Mouse (Mus musculus): ENCODE data around the gene Sh3gl1. TPM values are rescaled to one million over a fixed set of nuclear protein-coding genes. Genes with fewer than 3 reads are reported as not detected.
"Not testable (repeated sequence)": the region's sequence is repeated elsewhere in the genome, so short reads cannot be mapped to it uniquely, and the experiment has no call there.

Gene Sh3gl1
- 108 and 111 TPM in 2 replicates for polyA plus RNA-seq (2015; fragmentation: Nextera tagmentation; extraction: Ambion mirVana)

DNA sequence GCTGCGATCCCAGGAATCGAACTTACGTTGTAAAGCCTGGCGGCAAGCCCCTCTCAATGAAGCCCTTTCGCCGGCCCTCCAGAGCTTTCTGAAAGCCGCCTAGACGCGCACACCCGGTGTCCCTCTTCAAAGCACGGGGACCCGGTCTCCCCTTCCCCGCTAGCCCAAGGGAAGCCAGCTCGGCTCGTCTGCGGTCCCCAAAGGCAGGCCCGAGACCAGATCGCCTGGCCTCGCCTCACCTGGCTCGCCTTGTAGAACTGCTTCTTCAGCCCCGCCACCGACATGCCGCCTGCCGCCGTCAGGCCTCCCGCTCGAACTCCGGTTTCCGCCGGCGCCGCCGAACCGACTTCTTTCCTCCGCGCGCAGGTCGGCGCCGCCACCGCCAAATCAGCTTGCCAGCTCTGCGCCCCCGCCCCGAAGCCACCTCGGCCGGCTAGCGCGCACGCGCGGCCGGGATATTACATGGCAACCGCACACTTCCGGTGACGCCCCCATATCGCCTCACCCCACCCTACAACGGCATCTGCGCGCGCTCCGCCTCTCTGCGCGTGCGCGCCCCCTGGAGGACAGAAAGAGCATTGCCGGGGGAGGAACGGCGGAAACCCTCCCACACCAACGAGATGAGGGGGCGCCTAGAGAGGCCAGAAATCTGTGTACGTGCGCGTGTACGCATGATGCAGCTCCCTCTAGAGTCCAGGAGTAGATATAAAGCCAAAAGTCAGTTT lies at the start of gene Sh3gl1:
Sh3gl1 (minus strand) TSS at position 460 of the 725 bp plus-strand sequence.
- Histone ChIP-seq H3K9me3 (no peaks in the 10 kb centered on the region), H3K27me3 (no peaks in the 10 kb centered on the region), H3K4me2 (peak within 1 kb of the TSS; percentile 62), H3K9ac (peak within 1 kb of the TSS; percentile 98), H3K36me3 (peaks cover 6% of the 10 kb centered on the region; the same call in 1 of the 2 replicates), H3K27ac (replicated peaks) (peak within 1 kb of the TSS; percentile 91), H3K4me1 (replicated peaks) (peaks cover 48% of the 10 kb centered on the region), H3K4me3 (peak within 1 kb of the TSS; percentile 99)
- under 1% methylated on average over 74 of the region's 74 CpGs for WGBS
- ATAC-seq (ENCODE audit: low FRiP score, low read depth), result peak; percentile 91

DNA sequence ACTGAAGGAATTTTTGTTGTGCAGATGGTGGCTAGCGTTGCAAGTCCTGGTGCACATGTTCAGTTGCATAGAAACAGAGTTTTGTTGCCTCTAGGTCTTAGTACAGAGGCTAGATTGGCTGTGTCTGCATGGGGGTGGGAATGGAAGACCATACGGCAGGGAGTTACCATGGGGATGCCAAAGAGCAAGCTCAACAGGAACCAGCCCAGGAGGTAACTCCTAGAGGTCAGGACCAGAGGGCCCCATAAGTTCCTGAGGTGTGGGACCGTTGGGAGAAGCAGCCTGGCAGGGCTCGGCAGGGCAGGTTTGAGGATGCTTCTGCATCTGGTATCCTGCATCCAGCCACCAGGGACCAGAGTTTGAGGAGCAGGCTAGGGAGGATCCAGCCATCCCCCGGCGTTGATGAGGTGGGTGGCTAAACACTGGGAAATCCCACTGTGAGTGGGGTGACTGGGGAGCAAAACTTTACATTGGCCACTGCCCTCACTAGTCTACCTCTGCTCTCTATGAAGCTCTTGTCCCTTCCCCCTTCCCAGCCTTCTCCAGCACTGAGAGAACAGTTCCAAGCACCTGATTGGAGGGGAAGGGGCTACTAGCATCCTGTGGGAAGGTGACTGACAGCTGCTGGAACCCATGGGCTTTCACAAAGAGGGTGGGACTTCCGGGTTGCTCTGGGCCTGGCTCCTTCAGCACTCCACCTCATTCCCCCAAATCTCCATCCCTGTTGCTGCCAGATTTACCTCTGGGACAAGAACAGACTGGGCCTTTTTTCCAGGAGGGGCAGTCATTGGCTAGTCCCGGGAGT lies 44.5 kb upstream of the Sh3gl1 start:
- peaks cover 2% of the 10 kb centered on the region; the same call in 1 of the 2 replicates for H3K36me3 ChIP-seq
- H3K4me2 ChIP-seq, result peak overlapping the region; percentile 78
- 5% methylated on average over 8 of the region's 8 CpGs for WGBS
- peak overlapping the region; percentile 30; the same call in 1 of the 2 replicates for H3K27ac ChIP-seq (replicated peaks)
- peaks cover 38% of the 10 kb centered on the region for H3K4me1 ChIP-seq (replicated peaks)
- peak; percentile 25 for ATAC-seq (ENCODE audit: low FRiP score, low read depth)
- peak overlapping the region; percentile 65 for H3K4me3 ChIP-seq
- H3K9me3 ChIP-seq, result no peaks in the 10 kb centered on the region
- H3K9ac ChIP-seq, result peak overlapping the region; percentile 65
- no peaks in the 10 kb centered on the region for H3K27me3 ChIP-seq

DNA sequence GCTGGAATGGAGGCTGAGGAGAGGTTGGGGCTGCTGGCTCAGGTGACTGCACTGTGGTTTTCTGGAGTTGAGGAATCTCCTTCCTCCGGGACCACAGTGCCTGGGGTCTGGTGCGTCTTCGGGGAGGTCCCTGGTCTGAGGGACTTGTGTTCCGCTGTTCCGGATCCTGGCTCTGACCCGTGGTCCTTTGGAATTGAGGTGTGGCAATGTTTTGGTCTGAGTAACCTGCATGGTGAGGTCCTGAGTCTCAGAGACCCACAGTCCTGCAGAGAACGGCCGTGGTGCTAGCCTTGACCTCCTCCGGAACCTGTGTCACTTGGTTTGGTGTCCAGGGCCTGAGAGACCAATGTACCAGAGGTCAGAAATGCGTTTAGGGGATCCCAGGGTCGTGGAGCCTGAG lies 43.5 kb upstream of the Sh3gl1 start:
- Histone ChIP-seq H3K4me1 (replicated peaks) (peaks cover 44% of the 10 kb centered on the region), H3K9ac (peak overlapping the region; percentile 65), H3K27ac (replicated peaks) (peak overlapping the region; percentile 63), H3K4me2 (peak overlapping the region; percentile 78), H3K4me3 (peak overlapping the region; percentile 65), H3K36me3 (peaks cover 2% of the 10 kb centered on the region; the same call in 1 of the 2 replicates), H3K27me3 (no peaks in the 10 kb centered on the region), H3K9me3 (no peaks in the 10 kb centered on the region)
- WGBS, result 3% methylated on average over 11 of the region's 11 CpGs
- ATAC-seq (ENCODE audit: low FRiP score, low read depth), result no peak

DNA sequence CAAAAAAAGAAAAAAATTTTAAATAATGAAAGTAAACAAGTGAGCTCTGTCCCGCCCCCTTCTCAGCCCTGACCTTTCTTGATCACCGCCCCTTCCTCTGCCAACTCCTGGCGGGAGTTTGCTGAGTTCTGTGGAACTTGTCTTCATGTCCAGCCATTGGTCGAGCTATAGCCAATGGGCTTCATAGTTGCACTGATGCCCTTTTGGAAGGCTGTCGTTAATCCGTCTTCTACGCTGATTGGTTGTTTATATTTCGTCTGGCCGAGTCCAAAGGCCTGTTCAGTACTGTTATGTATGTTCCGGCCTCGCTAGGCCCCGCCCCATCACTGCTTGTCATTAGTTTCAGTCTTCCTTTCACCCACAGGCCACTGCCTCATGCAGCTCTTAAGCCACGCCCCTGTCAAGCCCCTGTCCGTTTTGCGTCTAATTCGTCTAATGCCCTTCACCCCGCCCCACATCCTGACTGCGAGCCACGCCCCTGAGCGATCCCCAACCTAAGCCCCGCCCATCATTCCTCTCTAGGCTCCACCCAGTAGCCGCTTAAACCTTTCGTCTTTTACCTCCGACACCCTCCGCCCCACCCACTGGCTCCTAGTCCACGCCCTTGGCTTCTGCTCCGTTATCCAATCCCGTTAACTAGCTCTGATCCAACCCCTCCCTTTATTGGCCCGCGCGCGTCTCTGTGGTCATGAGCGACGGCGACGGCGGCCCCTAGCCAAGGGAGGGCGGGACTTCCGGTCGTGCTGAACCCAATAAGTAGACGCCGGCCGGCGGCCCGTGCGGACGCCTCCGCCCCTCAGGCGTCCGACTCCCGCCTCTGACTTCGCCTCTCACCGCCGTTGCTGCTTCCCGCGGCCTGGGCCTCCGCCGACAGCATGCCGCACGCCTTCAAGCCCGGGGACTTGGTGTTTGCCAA lies 42.7 kb upstream of the Sh3gl1 start, which contains the start of gene Hdgfl2:
Hdgfl2 (plus strand) TSS at position 755 of the 916 bp plus-strand sequence.
- peaks cover 47% of the 10 kb centered on the region for H3K4me1 ChIP-seq (replicated peaks)
- peak within 1 kb of the TSS; percentile 65 for H3K4me3 ChIP-seq
- no peaks in the 10 kb centered on the region for H3K9me3 ChIP-seq
- WGBS, result under 1% methylated on average over 60 of the region's 61 CpGs
- peak; percentile 94 for ATAC-seq (ENCODE audit: low FRiP score, low read depth)
- H3K27ac ChIP-seq (replicated peaks), result peak within 1 kb of the TSS; percentile 79
- H3K36me3 ChIP-seq, result peaks cover 2% of the 10 kb centered on the region; the same call in 1 of the 2 replicates
- peak within 1 kb of the TSS; percentile 65 for H3K9ac ChIP-seq
- H3K27me3 ChIP-seq, result no peaks in the 10 kb centered on the region
- H3K4me2 ChIP-seq, result peak within 1 kb of the TSS; percentile 78

DNA sequence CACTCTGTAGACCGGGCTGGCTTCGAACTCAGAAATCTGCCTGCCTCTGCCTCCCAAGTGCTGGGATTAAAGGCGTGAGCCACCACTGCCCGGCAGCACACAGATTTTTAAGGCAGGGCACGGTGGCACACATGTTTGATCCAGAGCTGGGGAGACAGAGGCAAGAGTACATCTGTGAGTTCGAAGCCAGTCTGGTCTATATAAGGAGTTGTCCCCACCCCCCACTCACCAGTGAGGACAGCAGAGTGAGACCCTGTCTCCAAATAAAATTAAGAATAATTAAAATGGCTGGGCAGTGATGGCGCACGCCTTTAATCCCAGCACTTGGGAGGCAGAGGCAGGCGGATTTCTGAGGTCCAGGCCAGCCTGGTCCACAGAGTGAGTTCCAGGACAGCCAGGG lies 41.9 kb upstream of the Sh3gl1 start:
- Histone ChIP-seq H3K4me1 (replicated peaks) (peaks cover 54% of the 10 kb centered on the region), H3K27ac (replicated peaks) (peak overlapping the region; percentile 79)
- not testable (repeated sequence) for H3K36me3 ChIP-seq

DNA sequence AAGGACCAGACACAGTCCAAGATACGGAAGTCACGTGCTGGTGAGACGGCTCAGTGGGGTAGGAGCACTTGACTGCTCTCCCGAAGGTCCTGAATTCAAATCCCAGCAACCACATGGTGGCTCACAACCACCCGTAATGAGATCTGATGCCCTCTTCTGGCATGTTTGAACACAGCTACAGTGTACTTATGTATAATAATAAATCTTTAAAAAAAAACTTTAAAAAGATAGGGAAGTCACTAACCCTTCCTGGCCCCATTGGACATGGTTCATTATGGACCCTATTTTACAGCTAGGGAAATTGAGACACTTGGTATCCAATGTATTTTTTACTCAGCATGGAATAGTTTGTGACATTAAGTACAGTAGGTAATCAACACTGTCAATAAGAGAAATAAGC lies 41.1 kb upstream of the Sh3gl1 start:
- Histone ChIP-seq H3K4me3 (no peak overlapping the region), H3K36me3 (peaks cover 11% of the 10 kb centered on the region)
- WGBS, result 93% methylated on average over 5 of the region's 5 CpGs

More for the DNA sequence above, 41.9 kb upstream of the Sh3gl1 start:
- WGBS, result 65% methylated on average over 9 of the region's 9 CpGs
- H3K9me3 ChIP-seq; H3K9ac ChIP-seq; H3K27me3 ChIP-seq; ATAC-seq (ENCODE audit: low FRiP score, low read depth): not testable (repeated sequence)
- peak overlapping the region; percentile 78 for H3K4me2 ChIP-seq
- peak overlapping the region; percentile 65 for H3K4me3 ChIP-seq

DNA sequence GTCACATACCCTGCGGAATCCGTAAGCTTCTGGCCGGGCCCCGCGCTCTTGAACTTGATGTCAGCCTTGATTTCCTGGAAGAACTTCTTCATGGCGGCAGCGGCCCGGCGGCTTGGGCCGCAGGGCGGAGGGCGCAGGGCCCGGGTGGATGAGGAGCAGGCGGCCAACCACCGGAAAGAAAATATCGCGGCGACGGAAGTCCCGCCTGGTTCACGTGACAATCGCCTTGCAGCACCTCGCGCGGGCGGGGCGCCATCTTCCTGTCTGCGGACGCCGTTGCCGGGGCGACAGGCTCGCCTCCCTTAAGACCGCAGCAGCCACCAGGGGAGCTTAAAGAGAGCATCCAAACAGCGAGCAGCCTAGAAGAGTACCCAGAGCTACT lies 38.4 kb upstream of the Sh3gl1 start, which contains the start of gene Ubxn6:
Ubxn6 (minus strand) TSS at position 202 of the 382 bp plus-strand sequence.
- Histone ChIP-seq H3K4me3 (peak within 1 kb of the TSS; percentile 98), H3K9me3 (no peaks in the 10 kb centered on the region), H3K27me3 (no peaks in the 10 kb centered on the region), H3K9ac (peak within 1 kb of the TSS; percentile 89), H3K27ac (replicated peaks) (peak within 1 kb of the TSS; percentile 96), H3K4me2 (peak within 1 kb of the TSS; percentile 88), H3K36me3 (peaks cover 36% of the 10 kb centered on the region), H3K4me1 (replicated peaks) (peaks cover 21% of the 10 kb centered on the region)
- ATAC-seq (ENCODE audit: low FRiP score, low read depth), result peak; percentile 40
- WGBS, result under 1% methylated on average over 35 of the region's 35 CpGs

More for the DNA sequence above, 41.1 kb upstream of the Sh3gl1 start:
- H3K4me1 ChIP-seq (replicated peaks), result peaks cover 47% of the 10 kb centered on the region
- no peak overlapping the region for H3K27ac ChIP-seq (replicated peaks)
- H3K9me3 ChIP-seq, result no peaks in the 10 kb centered on the region
- H3K27me3 ChIP-seq, result no peaks in the 10 kb centered on the region
- H3K9ac ChIP-seq, result no peak overlapping the region
- no peak overlapping the region for H3K4me2 ChIP-seq
- ATAC-seq (ENCODE audit: low FRiP score, low read depth), result no peak

DNA sequence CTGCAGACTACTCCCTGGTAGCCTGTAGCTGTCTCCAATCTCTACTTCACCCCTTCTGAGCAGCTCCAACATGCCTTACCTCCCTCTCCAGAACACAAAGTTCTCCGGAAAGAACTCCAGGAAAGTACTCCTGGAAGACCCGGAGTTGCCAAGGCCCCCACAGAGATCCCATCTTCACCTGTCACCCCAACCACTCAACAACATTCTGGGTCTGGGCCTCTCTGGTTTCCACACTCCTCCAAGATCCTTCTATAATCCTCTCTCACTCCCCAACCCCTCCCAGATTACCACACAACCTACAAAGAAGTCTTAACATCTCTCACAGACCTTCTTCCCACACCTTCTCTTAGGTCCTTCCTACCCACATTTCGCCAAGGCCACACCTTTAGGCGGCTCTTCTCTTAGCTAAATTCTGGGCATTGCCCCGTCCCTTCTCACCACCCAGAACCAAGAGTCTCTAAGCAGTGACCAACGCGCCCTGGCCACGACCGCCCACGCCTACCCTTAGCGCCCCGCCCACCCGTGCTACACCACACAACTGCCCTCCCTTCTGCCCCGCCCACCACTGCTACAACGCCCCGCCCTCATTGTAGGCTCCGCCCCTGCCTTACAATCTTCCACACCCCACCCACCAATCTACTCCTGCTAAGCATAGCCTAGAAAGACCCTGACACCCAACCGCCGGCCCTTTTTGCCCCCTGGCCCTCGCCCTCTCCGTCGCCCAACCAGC lies 37.8 kb upstream of the Sh3gl1 start:
- H3K4me3 ChIP-seq, result peak overlapping the region; percentile 98
- H3K4me2 ChIP-seq, result peak overlapping the region; percentile 88
- peak overlapping the region; percentile 96 for H3K27ac ChIP-seq (replicated peaks)
- H3K9ac ChIP-seq, result peak overlapping the region; percentile 89
- WGBS, result 8% methylated on average over 22 of the region's 22 CpGs
- H3K36me3 ChIP-seq, result peaks cover 42% of the 10 kb centered on the region
- peaks cover 21% of the 10 kb centered on the region for H3K4me1 ChIP-seq (replicated peaks)
- no peaks in the 10 kb centered on the region for H3K9me3 ChIP-seq
- ATAC-seq (ENCODE audit: low FRiP score, low read depth), result peak; percentile 0; the same call in 1 of the 2 replicates
- no peaks in the 10 kb centered on the region for H3K27me3 ChIP-seq

DNA sequence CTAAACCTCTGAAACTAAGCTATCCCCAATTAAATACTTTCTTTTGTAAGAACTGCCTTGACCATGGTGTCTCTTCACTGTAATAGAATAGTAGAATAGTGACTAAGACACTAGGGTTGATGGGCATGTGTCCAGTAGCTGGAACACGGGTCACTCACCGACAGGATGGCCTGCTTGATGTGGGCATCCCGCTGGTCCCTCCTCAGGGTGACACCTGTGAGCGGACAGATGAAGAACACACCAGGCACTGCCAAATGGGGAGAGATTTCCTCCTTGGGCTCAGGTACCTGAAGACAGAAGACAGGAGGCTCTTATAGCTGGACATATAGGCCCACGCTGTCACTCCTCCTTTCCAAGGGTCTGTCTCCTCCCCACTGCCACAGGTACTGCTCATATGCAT lies 35.8 kb upstream of the Sh3gl1 start:
- Histone ChIP-seq H3K36me3 (peaks cover 62% of the 10 kb centered on the region), H3K27me3 (no peaks in the 10 kb centered on the region), H3K9me3 (no peaks in the 10 kb centered on the region), H3K4me1 (replicated peaks) (peaks cover 17% of the 10 kb centered on the region), H3K4me3 (no peak overlapping the region), H3K27ac (replicated peaks) (no peak overlapping the region), H3K4me2 (no peak overlapping the region), H3K9ac (no peak overlapping the region)
- no peak for ATAC-seq (ENCODE audit: low FRiP score, low read depth)
- 91% methylated on average over 5 of the region's 5 CpGs for WGBS

DNA sequence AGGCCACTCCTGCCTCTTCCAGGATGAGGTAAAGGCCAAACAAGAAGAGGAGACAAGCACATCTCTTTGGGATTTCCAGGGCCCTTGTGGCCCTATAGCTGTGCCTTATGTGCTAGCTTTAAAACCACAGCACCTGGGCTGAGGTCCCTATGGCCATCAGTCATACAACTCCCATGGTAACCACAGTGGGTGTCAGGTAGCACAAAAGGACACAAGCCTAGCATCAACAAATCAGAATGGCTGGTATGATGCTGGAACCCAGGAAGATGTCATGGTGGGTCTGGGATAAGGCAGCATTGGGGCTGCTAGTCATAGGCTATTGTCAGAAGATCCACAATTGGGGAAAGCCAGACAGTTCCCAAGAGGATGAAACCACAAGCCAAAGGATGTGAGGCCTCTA lies 34.7 kb upstream of the Sh3gl1 start:
- H3K27me3 ChIP-seq, result no peaks in the 10 kb centered on the region
- peaks cover 17% of the 10 kb centered on the region for H3K4me1 ChIP-seq (replicated peaks)
- H3K4me3 ChIP-seq, result no peak overlapping the region
- no peak for ATAC-seq (ENCODE audit: low FRiP score, low read depth)
- H3K4me2 ChIP-seq, result no peak overlapping the region
- no peak overlapping the region for H3K27ac ChIP-seq (replicated peaks)
- peaks cover 71% of the 10 kb centered on the region for H3K36me3 ChIP-seq
- H3K9ac ChIP-seq, result no peak overlapping the region
- no peaks in the 10 kb centered on the region for H3K9me3 ChIP-seq

DNA sequence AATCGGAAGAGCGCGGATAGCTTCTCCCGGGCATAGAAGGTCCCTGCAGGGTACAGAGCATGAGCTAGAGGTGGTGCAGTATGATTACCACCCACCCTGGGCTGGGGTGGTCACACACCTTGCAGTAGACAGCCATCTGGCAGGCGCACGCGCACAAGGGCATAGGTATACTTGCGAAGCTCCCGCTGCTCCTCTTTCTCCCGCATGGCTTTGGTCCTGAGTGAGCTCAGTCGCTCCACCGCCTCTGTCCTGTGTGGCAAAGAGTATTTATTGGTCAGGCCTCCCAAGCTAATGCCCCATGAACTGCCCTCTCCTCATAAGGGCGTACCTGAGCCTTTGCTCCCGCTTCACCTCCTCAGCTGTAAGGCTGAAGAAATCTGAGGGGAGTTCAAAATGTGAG lies 32.6 kb upstream of the Sh3gl1 start:
- Histone ChIP-seq H3K9ac (no peak overlapping the region), H3K4me3 (no peak overlapping the region), H3K27ac (replicated peaks) (no peak overlapping the region), H3K9me3 (no peaks in the 10 kb centered on the region), H3K27me3 (no peaks in the 10 kb centered on the region), H3K36me3 (peaks cover 73% of the 10 kb centered on the region), H3K4me2 (no peak overlapping the region), H3K4me1 (replicated peaks) (peaks cover 7% of the 10 kb centered on the region)
- 98% methylated on average over 14 of the region's 14 CpGs for WGBS
- ATAC-seq (ENCODE audit: low FRiP score, low read depth), result no peak; the same call in 1 of the 2 replicates
